ENCODE assay signal across 8 mouse cellular contexts in the genomic region with DNA sequence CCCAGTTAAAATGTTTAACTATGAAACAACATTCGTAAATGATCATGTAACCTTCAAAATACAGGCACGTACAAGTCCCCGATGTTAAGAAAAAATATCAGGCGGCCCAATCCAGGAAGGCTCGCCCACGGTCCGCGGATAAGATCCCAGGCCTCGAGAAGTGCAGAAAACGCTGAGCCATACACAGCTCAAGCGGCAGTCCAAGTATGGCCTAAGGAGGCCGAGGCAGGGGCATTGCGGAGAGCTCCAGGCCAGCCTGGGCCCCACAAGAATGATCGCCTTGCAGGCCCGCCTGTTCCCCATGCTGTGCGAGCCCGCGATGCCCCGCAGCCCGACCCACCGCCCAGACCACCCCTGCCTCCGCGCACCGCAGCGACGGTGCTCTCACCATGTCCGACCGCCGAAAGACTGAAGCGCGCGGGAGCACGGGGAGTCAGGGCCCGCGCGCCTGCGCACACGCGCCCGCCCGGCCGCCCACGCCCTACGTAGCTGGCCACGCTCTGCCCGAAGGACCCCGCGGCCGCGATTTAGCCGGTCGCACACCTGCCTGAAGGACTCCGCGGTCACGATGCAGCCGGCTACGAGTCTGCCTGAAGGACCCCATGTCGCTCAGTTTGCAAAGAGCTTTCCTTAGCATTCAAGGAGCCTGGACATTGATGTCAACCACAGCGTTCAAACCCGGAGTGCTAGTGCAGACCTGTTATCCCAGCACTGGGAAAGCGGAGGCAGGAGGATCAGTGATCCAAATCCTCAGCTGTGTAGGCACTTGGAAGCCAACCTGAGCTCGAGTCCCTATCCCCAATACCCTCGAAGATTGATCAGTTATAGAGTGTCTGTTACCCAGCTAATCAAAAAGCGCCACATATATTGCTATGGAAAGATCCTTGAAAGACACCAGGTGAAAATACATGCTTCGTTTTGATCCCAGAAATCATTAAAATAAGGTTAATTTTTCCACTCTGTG. TPM values are rescaled to one million over a fixed set of nuclear protein-coding genes. Genes with fewer than 3 reads are reported as not detected.
DNase-seq lines count a peak whose midpoint lies in the region; ATAC-seq and TF ChIP-seq lines count a peak whose summit lies in the region.

TSS of gene Rabggtb (minus strand) at position 464 of the 964 bp plus-strand sequence.

- no peaks in the 10 kb centered on the region for H3K27me3 ChIP-seq in forebrain, embryonic 16.5 days (replicated peaks; ENCODE audit: control insufficient read depth, insufficient read depth, low read length)
- no peaks in the 10 kb centered on the region for H3K27me3 ChIP-seq in lung, embryonic 14.5 days (ENCODE audit: insufficient read depth, low read length)
- no peaks in the 10 kb centered on the region for H3K27me3 ChIP-seq in thymus, adult 2 months (ENCODE audit: control insufficient read depth, insufficient read depth, low read length)

- intact Hi-C loops in heart, postnatal 36 days (cut with DNase I) = loop anchor here (1.0 kb wide), 1 partner anchor 31 kb away; the partner anchor contains the start of gene Acadm

- H3K4me2 ChIP-seq in forebrain, embryonic 16.5 days (ENCODE audit: low read length) = peak within 1 kb of the TSS; percentile 75
- H3K4me2 ChIP-seq in lung, embryonic 14.5 days = peak within 1 kb of the TSS; percentile 68

- peaks cover 27% of the 10 kb centered on the region for H3K4me1 ChIP-seq in forebrain, embryonic 16.5 days (replicated peaks; ENCODE audit: control insufficient read depth, insufficient read depth, low read length)
- H3K4me1 ChIP-seq in lung, embryonic 14.5 days (ENCODE audit: insufficient read depth) = peaks cover 12% of the 10 kb centered on the region
- H3K4me1 ChIP-seq in olfactory bulb, adult 2 months (ENCODE audit: control insufficient read depth, insufficient read depth, low read length) = peaks cover 5% of the 10 kb centered on the region
- peaks cover 9% of the 10 kb centered on the region for H3K4me1 ChIP-seq in thymus, adult 2 months (replicated peaks; ENCODE audit: control insufficient read depth, insufficient read depth, low read length)

- H3K9me3 ChIP-seq in forebrain, embryonic 16.5 days (ENCODE audit: control insufficient read depth, low read length) = no peaks in the 10 kb centered on the region
- no peaks in the 10 kb centered on the region for H3K9me3 ChIP-seq in lung, embryonic 14.5 days (ENCODE audit: low read depth, low read length)

- peak; percentile 99 for ATAC-seq in forebrain, embryonic 16.5 days
- peak; percentile 98 for ATAC-seq in lung, embryonic 14.5 days (ENCODE audit: insufficient read depth)

- peak; percentile 99 for TF ChIP-seq POLR2A in olfactory bulb, adult 2 months (IDR thresholded peaks at IDR 0.05; ENCODE audit: insufficient read depth, low read depth, low read length)
- TF ChIP-seq POLR2A in thymus, adult 2 months (IDR thresholded peaks at IDR 0.05; ENCODE audit: control insufficient read depth, extremely low read depth, insufficient read depth, low read length, poor library complexity) = peak; percentile 98

- peak within 1 kb of the TSS; percentile 69 for H3K4me3 ChIP-seq in forebrain, embryonic 16.5 days (replicated peaks; ENCODE audit: low read length)
- peak within 1 kb of the TSS; percentile 72 for H3K4me3 ChIP-seq in layer of hippocampus, adult 2 months
- H3K4me3 ChIP-seq in lung, embryonic 14.5 days (ENCODE audit: low read depth, low read length) = peak within 1 kb of the TSS; percentile 66
- H3K4me3 ChIP-seq in olfactory bulb, adult 2 months (ENCODE audit: insufficient read depth, low read depth, low read length) = peak within 1 kb of the TSS; percentile 70
- peak within 1 kb of the TSS; percentile 63 for H3K4me3 ChIP-seq in thymus, adult 2 months (ENCODE audit: control insufficient read depth, insufficient read depth, low read length)

- WGBS in forebrain, embryonic 16.5 days = under 1% methylated on average over 63 of the region's 65 CpGs
- WGBS in lung, embryonic 14.5 days = under 1% methylated on average over 65 of the region's 65 CpGs
- under 1% methylated on average over 65 of the region's 65 CpGs for WGBS in olfactory bulb, adult 2 months
- WGBS in thymus, adult 2 months = under 1% methylated on average over 65 of the region's 65 CpGs

- peaks cover 16% of the 10 kb centered on the region for H3K36me3 ChIP-seq in forebrain, embryonic 16.5 days (ENCODE audit: control insufficient read depth, insufficient read depth)
- H3K36me3 ChIP-seq in lung, embryonic 14.5 days (ENCODE audit: insufficient read depth) = peaks cover 39% of the 10 kb centered on the region
- H3K36me3 ChIP-seq in thymus, adult 2 months (ENCODE audit: control insufficient read depth, insufficient read depth, low read length) = peaks cover 34% of the 10 kb centered on the region

- TF ChIP-seq CTCF in layer of hippocampus, adult 2 months (conservative IDR thresholded peaks at IDR 0.05) = no peak
- TF ChIP-seq CTCF in lung, embryonic 14.5 days (IDR thresholded peaks at IDR 0.05; ENCODE audit: low read depth) = no peak
- TF ChIP-seq CTCF in olfactory bulb, adult 2 months (IDR thresholded peaks at IDR 0.05; ENCODE audit: insufficient read depth, low read depth, low read length) = no peak
- TF ChIP-seq CTCF in thymus, adult 2 months (IDR thresholded peaks at IDR 0.05; ENCODE audit: borderline replicate concordance, control insufficient read depth, extremely low read depth, insufficient read depth, low read length, poor library complexity) = peak; percentile 55; the same call in 1 of the 2 replicates

- H3K9ac ChIP-seq in forebrain, embryonic 16.5 days (replicated peaks; ENCODE audit: low read depth, low read length) = peak within 1 kb of the TSS; percentile 90
- H3K9ac ChIP-seq in lung, embryonic 14.5 days = peak within 1 kb of the TSS; percentile 92

- DNase-seq in ES-CJ7 (ENCODE audit: low read depth, low spot score) = peak; percentile 94
- peak; percentile 96 for DNase-seq in cerebellum, adult 11-12 months
- peak; percentile 95 to 97 for DNase-seq in heart, postnatal 36 days
- DNase-seq in layer of hippocampus, adult 2 months (ENCODE audit: low spot score in 2 of 2) = peak; percentile 94 to 95
- peak; percentile 98 for DNase-seq in lung, embryonic 14.5 days
- DNase-seq in thymus, adult 2 months = peak; percentile 95

- peak within 1 kb of the TSS; percentile 93 for H3K27ac ChIP-seq in forebrain, embryonic 16.5 days (ENCODE audit: low read length)
- H3K27ac ChIP-seq in layer of hippocampus, adult 2 months = peak within 1 kb of the TSS; percentile 99
- peak within 1 kb of the TSS; percentile 87 for H3K27ac ChIP-seq in lung, embryonic 14.5 days (ENCODE audit: low read depth)
- H3K27ac ChIP-seq in olfactory bulb, adult 2 months (ENCODE audit: insufficient read depth, low read depth, low read length) = peak within 1 kb of the TSS; percentile 98
- peak within 1 kb of the TSS; percentile 15; the same call in 1 of the 2 replicates for H3K27ac ChIP-seq in thymus, adult 2 months (ENCODE audit: control insufficient read depth, insufficient read depth, low read length)

RNA-seq across cellular contexts. Expression of gene Rabggtb, which starts in this region (rescaled TPM):
- polyA plus RNA-seq in forebrain, embryonic 16.5 days (2015; fragmentation: Nextera tagmentation; extraction: Ambion mirVana) = 49.3 and 50.6 TPM in 2 replicates
- 10 to 100 TPM; 92.9 to 93.6 TPM for total RNA-seq in heart, postnatal 36 days (2021)
- total RNA-seq in layer of hippocampus, adult 2 months (2021) = 10 to 100 TPM; 68.7 to 72.6 TPM
- polyA plus RNA-seq in lung, embryonic 14.5 days (2014; fragmentation: Nextera tagmentation; extraction: Ambion mirVana) = 52.1 and 54.4 TPM in 2 replicates
- not detected in 2 replicates for polyA plus RNA-seq in olfactory bulb, adult 2 months (2012; ENCODE audit: insufficient read depth, insufficient read length, low replicate concordance, missing spikeins)
- 67.2 and 81.7 TPM in 2 replicates for polyA plus RNA-seq in thymus, adult 2 months (2012; rRNA removed)

Comparison
In these comparisons a context has a peak if more than half of its experiments do, and no peak if none do; other contexts are left out.
1. Peak in every context shown above with its lines: DNase-seq, ATAC-seq, H3K4me3 ChIP-seq and H3K27ac ChIP-seq.
2. RNA of gene Rabggtb (polyA plus RNA-seq): 67.2 to 81.7 TPM in thymus, adult 2 months, 52.1 to 54.4 TPM in lung, embryonic 14.5 days and 49.3 to 50.6 TPM in forebrain, embryonic 16.5 days; not detected in olfactory bulb, adult 2 months; every median in the first group is over 10 times any median in the second.
3. H3K27ac ChIP-seq: peak in every context shown above with its lines; median percentile 99 in layer of hippocampus, adult 2 months; 98 in olfactory bulb, adult 2 months; 93 in forebrain, embryonic 16.5 days; 87 in lung, embryonic 14.5 days; 15 in thymus, adult 2 months.